Mouse (Mus musculus): ENCODE results near the gene Krt71. TPM values are rescaled to one million over a fixed set of nuclear protein-coding genes. Genes with fewer than 3 reads are reported as not detected.
"Not testable (repeated sequence)": the region's sequence is repeated elsewhere in the genome, so short reads cannot be mapped to it uniquely, and the experiment has no call there.

Krt71 gene
- total RNA-seq, 2 experiments from 2014 or later, result not detected

GRCm38 (mm10) chr15:101694207-101694606 is 48.7 kb downstream of the Krt71 start, which contains the start of gene Krt6a:
Gene Krt6a (minus strand): TSS chr15:101694307.
- intact Hi-C loops (cut with DNase I), result no loop called here
- DNase-seq, result no peak

- intact Hi-C loops (cut with DNase I); DNase-seq: not testable (repeated sequence)
Observed at GRCm38 (mm10) chr15:101690460-101690859, 52.4 kb downstream of the Krt71 start.

GRCm38 (mm10) chr15:101688161-101688560 is 54.7 kb downstream of the Krt71 start:
- no peak for DNase-seq
- intact Hi-C loops (cut with DNase I), result no loop called here

Small RNA genes within 50 kb of the gene (microRNA-seq; reads per million reads assigned to microRNA genes)
- gene Gm44323 (ENCODE audit: borderline number of aligned reads in 2 of 2) (0 reads per million in 2 experiments), gene Gm44342 (ENCODE audit: borderline number of aligned reads in 2 of 2) (0 reads per million in 2 experiments)

Other genes with a start within 250 kb of the Krt71 start
- gene Gm49425, start 225.8 kb downstream of the Krt71 start, total RNA-seq (2021), result not detected
- gene Krt84, start 210.3 kb downstream of the Krt71 start, total RNA-seq (2021), result not detected
- not detected for gene Krt82, start 192.4 kb downstream of the Krt71 start, total RNA-seq (2021)
- not detected for gene Krt90, start 180.2 kb downstream of the Krt71 start, total RNA-seq (2021)
- not detected for gene Krt75, start 169.2 kb downstream of the Krt71 start, total RNA-seq (2021)
- not detected for gene Gm5414, start 114.9 kb downstream of the Krt71 start, total RNA-seq (2021)
- not detected for gene Gm5478, start 95.7 kb downstream of the Krt71 start, total RNA-seq (2021)
- gene Krt6b, start 62.8 kb downstream of the Krt71 start, total RNA-seq (2021), result not detected
- not detected for gene Krt6a, start 48.8 kb downstream of the Krt71 start, total RNA-seq (2021)
- not detected for gene Krt5, start 30.2 kb downstream of the Krt71 start, total RNA-seq (2021)
- gene Krt72, start 43.4 kb upstream of the Krt71 start, total RNA-seq (2021), result not detected
- not detected for gene Krt73, start 59.2 kb upstream of the Krt71 start, total RNA-seq (2021)
- gene Krt2, start 75.1 kb upstream of the Krt71 start, total RNA-seq (2021), result not detected
- gene Krt1, start 107.7 kb upstream of the Krt71 start, total RNA-seq (2021), result not detected
- not detected for gene Krt77, start 126.6 kb upstream of the Krt71 start, total RNA-seq (2021)
- gene Krt76, start 149.8 kb upstream of the Krt71 start, total RNA-seq (2021), result not detected
- not detected for gene Krt4, start 181.6 kb upstream of the Krt71 start, total RNA-seq (2021)
- not detected for gene Krt79, start 197.2 kb upstream of the Krt71 start, total RNA-seq (2021)
- gene Krt78, start 211.2 kb upstream of the Krt71 start, total RNA-seq (2021), result not detected